Mouse (Mus musculus) cerebellum, adult 2 months (tissue): ENCODE measurements around the gene Pttg1ip. TPM values are rescaled to one million over a fixed set of nuclear protein-coding genes. Genes with fewer than 3 reads are reported as not detected.
A peak's percentile ranks its signal among the peaks of the same experiment; 100 is the strongest.

Experiments used
- DNase-seq, 2 experiments: peaks; one replicate each; pipeline ENCODE4 v3.0.0; 2021
- H3K27ac ChIP-seq: fragments of 200-500 bp; 2 replicates; pipeline ENCODE4 v1.5.1; 2012; ENCODE audit warnings: low read length, control low read depth, inconsistent platforms; ENCODE audit not compliant: insufficient read depth
- H3K27me3 ChIP-seq: fragments of 200-500 bp; 2 replicates; pipeline ENCODE4 v1.6.1; 2012; ENCODE audit warnings: inconsistent platforms, mild to moderate bottlenecking, low read length, moderate library complexity; ENCODE audit not compliant: control insufficient read depth, insufficient read depth
- H3K4me1 ChIP-seq: fragments of 200-500 bp; 2 replicates; pipeline ENCODE4 v1.6.1; 2011; ENCODE audit warnings: low read length; ENCODE audit not compliant: control insufficient read depth, insufficient read depth
- H3K4me3 ChIP-seq: fragments of 200-500 bp; replicated peaks from 2 replicates; pipeline ENCODE3; 2011; ENCODE audit warnings: mild to moderate bottlenecking, low read depth, low read length, control low read depth; ENCODE audit not compliant: insufficient read depth
- CTCF ChIP-seq: fragments of 200-500 bp; IDR thresholded peaks from 2 replicates; pipeline ENCODE4 v1.5.1; 2011; ENCODE audit warnings: low read depth, mild to moderate bottlenecking, control low read depth, low read length, moderate library complexity, borderline replicate concordance; ENCODE audit not compliant: insufficient read depth
- POLR2A ChIP-seq: fragments of 200-500 bp; IDR thresholded peaks from 2 replicates; pipeline ENCODE4 v1.6.1; 2011; ENCODE audit warnings: low read length, control low read depth, borderline replicate concordance; ENCODE audit not compliant: insufficient read depth
- WGBS: fragments of 180-500 bp; shearing (Covaris S2); methylation state at CpG from one replicate; pipeline ENCODE4 v1.1.7; 2018; 5-methylcytosine and 5-hydroxymethylcytosine counted together
- polyA plus RNA-seq: library from polyadenylated mRNA; depleted of rRNA; stranded (reverse); fragments of >200 nt; gene quantifications from 2 replicates; pipeline ENCODE4 v1.2.3, GENCODE M21; 2012

Gene Pttg1ip
- polyA plus RNA-seq, 1 experiment: 118 TPM

- no peak for DNase-seq
- no peaks in the 10 kb centered on the region for H3K27me3 ChIP-seq
- peaks cover 10% of the 10 kb centered on the region for H3K4me1 ChIP-seq
- H3K27ac ChIP-seq: no peak overlapping the region
- TF ChIP-seq POLR2A (no peak), CTCF (no peak)
- WGBS: 79% methylated on average over 10 of the region's 10 CpGs
- no peak overlapping the region for H3K4me3 ChIP-seq
Observed at GRCm38 (mm10) chr10:77541864-77542666, 39.5 kb upstream of the Pttg1ip start.

GRCm38 (mm10) chr10:77543226-77543625 is 38.3 kb upstream of the Pttg1ip start:
- WGBS: 64% methylated on average over 7 of the region's 7 CpGs
- DNase-seq: no peak

GRCm38 (mm10) chr10:77544916-77545315 is 36.6 kb upstream of the Pttg1ip start:
- TF ChIP-seq CTCF: no peak
- no peak for TF ChIP-seq POLR2A
- Histone ChIP-seq H3K27ac (peak overlapping the region; percentile 89), H3K4me3 (no peak overlapping the region), H3K4me1 (peaks cover 4% of the 10 kb centered on the region; the same call in 1 of the 2 replicates), H3K27me3 (no peaks in the 10 kb centered on the region)
- peak; percentile 73 to 87 for DNase-seq
- 8% methylated on average over 5 of the region's 5 CpGs for WGBS

More at GRCm38 (mm10) chr10:77543226-77543625, 38.3 kb upstream of the Pttg1ip start:
- Histone ChIP-seq H3K27ac (no peak overlapping the region), H3K4me3 (no peak overlapping the region), H3K27me3 (no peaks in the 10 kb centered on the region), H3K4me1 (peaks cover 10% of the 10 kb centered on the region)
- TF ChIP-seq CTCF: peak; percentile 44; the same call in 1 of the 2 replicates
- TF ChIP-seq POLR2A: no peak

- no peak for DNase-seq
- no peak for TF ChIP-seq POLR2A
- TF ChIP-seq CTCF: no peak
- no peak overlapping the region for H3K4me3 ChIP-seq
- WGBS: 75% methylated on average over 10 of the region's 10 CpGs
- no peak overlapping the region for H3K27ac ChIP-seq
- H3K27me3 ChIP-seq: no peaks in the 10 kb centered on the region
- peaks cover 4% of the 10 kb centered on the region; the same call in 1 of the 2 replicates for H3K4me1 ChIP-seq
Observed at GRCm38 (mm10) chr10:77548576-77548975, 32.9 kb upstream of the Pttg1ip start.

GRCm38 (mm10) chr10:77550874-77551273 is 30.6 kb upstream of the Pttg1ip start:
- 60% methylated on average over 11 of the region's 11 CpGs for WGBS
- no peak for TF ChIP-seq CTCF
- TF ChIP-seq POLR2A: no peak

GRCm38 (mm10) chr10:77552162-77552561 is 29.4 kb upstream of the Pttg1ip start:
- Histone ChIP-seq H3K4me1 (no peaks in the 10 kb centered on the region), H3K27ac (no peak overlapping the region), H3K4me3 (no peak overlapping the region), H3K27me3 (no peaks in the 10 kb centered on the region)
- TF ChIP-seq CTCF: no peak
- WGBS: 91% methylated on average over 5 of the region's 5 CpGs
- DNase-seq: no peak

More at GRCm38 (mm10) chr10:77550874-77551273, 30.6 kb upstream of the Pttg1ip start:
- H3K4me3 ChIP-seq: no peak overlapping the region
- H3K27me3 ChIP-seq: no peaks in the 10 kb centered on the region
- H3K4me1 ChIP-seq: no peaks in the 10 kb centered on the region
- H3K27ac ChIP-seq: no peak overlapping the region
- no peak for DNase-seq

GRCm38 (mm10) chr10:77553285-77553684 is 28.2 kb upstream of the Pttg1ip start:
- H3K27ac ChIP-seq: no peak overlapping the region
- no peak overlapping the region for H3K4me3 ChIP-seq
- no peaks in the 10 kb centered on the region for H3K27me3 ChIP-seq
- WGBS: 77% methylated on average over 4 of the region's 4 CpGs
- no peaks in the 10 kb centered on the region for H3K4me1 ChIP-seq
- no peak for DNase-seq
- TF ChIP-seq CTCF: no peak

- WGBS: 91% methylated on average over 4 of the region's 4 CpGs
- DNase-seq: no peak
- H3K27ac ChIP-seq: no peak overlapping the region
- H3K27me3 ChIP-seq: no peaks in the 10 kb centered on the region
- H3K4me1 ChIP-seq: no peaks in the 10 kb centered on the region
- TF ChIP-seq CTCF (no peak), POLR2A (no peak)
- no peak overlapping the region for H3K4me3 ChIP-seq
Observed at GRCm38 (mm10) chr10:77554918-77555317, 26.6 kb upstream of the Pttg1ip start.
